Mouse (Mus musculus) monocyte, adult 5-6 weeks (primary cell): ENCODE data around the gene Rnps1. TPM values are rescaled to one million over a fixed set of nuclear protein-coding genes. Genes with fewer than 3 reads are reported as not detected.
"Not testable (repeated sequence)": the region's sequence is repeated elsewhere in the genome, so short reads cannot be mapped to it uniquely, and the experiment has no call there.

Experiments used
- ATAC-seq: fragments of 153-309, 156-312 bp; replicated peaks from 2 replicates; pipeline ENCODE4 v1.8.0; 2017; ENCODE audit warnings: mild to moderate bottlenecking; ENCODE audit not compliant: low TSS enrichment, insufficient number of reproducible peaks, severe bottlenecking, poor library complexity, low FRiP score
- total RNA-seq: library from RNA; stranded (forward); fragments of 200-1000, 200-491, 200-594 nt; gene quantifications from 3 replicates; pipeline ENCODE4 v1.2.3, GENCODE M21; 2017

Gene Rnps1
- total RNA-seq, result 84.3 to 102 TPM (median 99.4 TPM) in 3 replicates

DNA sequence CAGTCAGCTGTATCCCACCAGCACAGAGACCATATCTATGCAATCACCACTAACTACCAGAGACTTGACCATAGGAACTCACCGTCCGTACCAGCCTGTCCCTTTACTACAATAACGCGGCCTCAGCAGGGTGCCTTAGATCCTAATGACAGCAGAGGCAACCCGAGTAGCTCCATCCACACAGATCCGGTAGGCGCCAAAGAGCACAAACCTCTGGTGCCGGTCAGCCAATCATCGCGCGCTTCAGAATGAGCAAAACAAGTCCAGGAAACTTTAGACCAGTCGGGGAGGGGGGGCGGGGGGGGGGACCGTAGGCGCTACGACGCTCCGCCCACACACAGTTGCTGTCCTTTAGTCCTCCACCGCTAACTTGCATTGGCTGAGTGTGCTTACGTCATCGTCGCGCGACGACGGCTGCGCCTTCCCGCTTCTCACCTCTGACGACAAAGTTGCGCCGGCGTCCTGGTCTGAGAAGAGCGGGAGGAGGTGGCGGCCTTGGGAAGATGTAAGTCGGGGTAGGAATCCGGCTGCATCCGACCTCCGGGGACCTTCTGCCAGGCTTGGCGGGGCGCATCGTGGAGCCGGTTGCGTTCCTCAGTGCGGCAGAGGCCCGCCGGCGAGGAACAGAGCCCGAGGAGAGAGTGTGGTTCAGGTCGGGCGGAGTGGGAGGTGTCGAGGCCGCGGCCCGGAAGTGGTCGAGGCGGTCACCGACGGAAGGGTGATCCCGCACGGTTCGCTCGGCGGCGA, at the start of gene Rnps1:
Rnps1 (plus strand) TSS at position 336 of the 747 bp plus-strand sequence.
- peak; percentile 89 for ATAC-seq

DNA sequence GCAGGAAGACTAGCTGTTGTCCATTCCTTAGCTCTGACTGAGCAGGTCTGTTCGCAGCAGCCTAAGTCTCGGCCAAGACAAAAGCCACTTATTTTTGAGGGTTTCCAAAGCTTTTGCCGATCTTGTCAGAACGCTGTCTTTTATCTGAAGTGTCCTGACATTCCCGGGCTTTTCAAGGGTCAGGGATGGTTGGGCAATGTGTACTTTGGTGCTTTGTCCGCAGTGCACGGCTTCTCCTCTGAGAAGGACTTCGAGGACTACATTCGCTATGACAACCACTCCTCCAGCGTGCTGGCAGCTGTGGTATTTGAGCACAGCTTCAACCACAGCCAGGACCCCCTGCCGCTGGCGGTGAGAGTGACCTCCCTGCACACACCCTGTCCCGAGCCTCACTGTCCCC, 48.5 kb upstream of the Rnps1 start:
- ATAC-seq, result no peak

DNA sequence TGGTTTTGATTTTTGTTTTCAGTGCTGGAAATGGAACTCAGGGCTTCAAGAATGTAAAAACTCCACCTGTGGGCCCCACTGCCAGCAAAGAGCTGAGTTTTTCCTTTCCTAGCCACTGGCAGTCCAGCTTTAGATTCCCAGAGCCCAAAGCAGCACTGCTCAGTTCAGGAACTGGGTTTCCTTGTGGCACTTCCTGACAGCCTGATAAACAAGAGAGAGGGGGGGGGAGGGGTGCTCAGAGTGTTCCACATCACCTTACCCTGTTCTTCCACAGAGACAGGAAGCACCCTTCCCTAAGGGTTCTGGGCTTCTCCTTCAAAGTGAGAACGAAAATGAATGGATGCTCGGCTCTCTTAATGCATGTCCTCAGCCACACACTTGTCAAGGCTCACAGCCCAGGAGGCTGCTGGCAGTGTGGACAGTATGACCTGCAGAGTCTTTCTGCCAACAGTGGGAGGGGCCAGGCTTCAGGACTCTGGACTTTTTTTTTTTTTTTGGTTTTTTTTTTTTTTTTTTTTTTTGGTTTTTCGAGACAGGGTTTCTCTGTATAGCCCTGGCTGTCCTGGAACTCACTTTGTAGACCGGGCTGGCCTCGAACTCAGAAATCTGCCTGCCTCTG, 39.2 kb upstream of the Rnps1 start:
- no peak for ATAC-seq

DNA sequence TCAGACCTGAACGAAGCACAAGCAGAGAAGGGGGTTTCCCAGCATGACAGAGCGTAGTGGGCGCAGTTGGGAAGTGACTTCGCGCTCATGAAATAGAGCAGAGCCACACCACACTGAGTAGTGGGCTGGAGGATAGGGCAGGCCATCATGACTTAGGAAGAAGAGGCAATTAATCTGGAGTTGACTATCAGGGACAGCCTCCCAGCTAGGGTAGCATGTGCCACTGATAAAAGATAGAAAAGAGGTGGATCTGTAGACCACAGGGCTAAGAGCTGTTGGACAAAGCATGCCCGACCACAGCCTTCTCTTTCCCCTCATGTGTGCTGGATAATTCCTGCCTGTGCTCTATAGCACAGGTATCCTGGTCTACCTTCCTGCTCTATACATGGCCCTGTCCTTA, 38.5 kb upstream of the Rnps1 start:
- no peak for ATAC-seq

DNA sequence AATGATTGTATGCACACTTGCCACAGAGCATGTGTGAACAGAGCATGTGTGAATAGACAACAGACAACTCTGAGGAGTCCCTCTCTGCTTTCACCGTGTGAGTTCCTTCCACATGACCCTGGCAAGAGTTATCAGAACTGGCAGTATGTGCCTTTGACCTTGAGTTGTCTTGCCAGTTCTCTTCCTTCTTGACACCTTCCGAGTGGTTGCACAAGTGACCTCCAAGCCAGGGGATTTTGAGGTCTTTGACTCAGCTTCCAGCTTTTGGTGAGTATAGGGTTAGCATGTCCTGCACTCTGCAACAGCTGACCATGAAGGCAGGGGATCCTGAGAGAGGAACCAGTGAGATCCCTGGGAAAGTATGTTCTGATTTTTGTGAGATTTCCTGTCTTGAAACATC, 35.9 kb upstream of the Rnps1 start:
- ATAC-seq, result no peak

DNA sequence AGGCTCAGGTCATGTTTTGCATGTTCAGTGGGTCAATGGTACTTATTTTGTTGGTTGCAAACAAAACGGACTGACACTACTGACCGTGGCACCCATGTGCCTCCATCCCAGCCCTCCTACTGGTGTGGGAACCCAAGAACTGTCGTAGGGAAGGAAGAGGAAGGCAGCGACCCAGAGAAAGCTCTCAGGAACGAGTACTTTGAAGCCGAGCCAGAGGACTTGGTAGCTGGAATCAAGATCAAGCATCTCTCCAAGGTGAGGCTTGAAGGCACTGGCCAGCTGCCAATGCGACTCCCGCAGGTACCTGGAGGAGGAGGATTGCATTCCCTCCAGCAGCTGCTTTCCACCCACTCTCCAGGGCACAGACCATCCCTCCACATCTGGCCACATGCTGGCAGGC, 30.6 kb upstream of the Rnps1 start:
- no peak for ATAC-seq

DNA sequence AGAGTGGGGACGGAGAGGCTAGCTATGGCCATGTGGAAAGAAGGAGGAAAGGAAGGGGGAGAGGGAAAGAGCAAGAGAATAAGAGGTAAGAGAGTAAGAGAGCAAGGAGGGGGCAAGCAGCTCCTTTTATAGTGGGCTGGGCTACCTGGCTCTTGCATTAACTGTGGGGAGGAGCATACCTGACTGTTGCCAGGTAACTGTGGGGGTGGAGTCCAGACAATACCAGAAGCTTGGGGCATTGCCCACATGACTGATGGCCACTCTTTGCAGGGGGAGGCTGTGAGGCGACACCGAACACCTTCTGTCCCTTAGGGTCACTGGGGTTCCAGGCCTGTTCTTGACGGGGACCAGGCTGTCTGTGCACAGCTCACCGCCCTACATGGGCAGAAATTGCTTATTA, 25.7 kb upstream of the Rnps1 start:
- no peak for ATAC-seq

DNA sequence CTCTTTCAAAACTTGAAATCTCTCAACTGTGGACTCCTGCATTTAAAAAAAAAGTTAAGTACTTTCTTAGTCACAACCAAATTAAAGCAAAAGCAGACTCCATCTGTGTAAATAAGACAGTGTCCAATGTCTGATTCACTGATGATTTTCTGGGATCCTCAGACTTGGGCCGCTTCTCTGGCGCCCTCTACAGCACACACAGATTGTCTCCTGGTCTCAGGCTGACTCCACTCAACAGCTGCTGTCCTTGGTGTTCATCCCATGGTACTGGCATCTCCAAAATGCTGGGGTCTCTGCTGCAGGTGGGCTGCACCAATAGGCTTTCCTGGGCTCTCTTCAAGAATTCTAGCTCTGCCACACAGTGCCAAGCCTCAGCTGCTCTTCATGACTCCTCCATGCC, 24.5 kb upstream of the Rnps1 start:
- no peak for ATAC-seq

DNA sequence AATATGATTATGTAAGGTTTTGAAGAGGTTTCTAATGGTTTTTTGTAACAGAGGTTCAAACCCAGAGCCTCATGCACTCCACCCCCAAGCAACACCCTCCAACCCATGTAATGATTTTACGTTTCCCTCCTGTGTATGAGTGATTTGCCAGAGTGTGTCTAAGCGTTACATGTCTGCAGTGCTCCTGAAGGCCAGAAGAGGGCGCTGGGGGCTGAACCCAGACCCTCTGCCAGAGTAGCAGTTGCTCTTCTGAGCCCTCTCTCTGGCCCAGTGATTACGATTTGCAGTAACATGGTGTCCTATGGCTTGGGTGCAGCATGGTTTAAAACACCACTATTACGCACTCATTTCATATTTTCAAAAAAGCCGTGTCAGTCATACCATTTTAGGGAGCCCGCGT, 23.2 kb upstream of the Rnps1 start:
- ATAC-seq, result no peak

DNA sequence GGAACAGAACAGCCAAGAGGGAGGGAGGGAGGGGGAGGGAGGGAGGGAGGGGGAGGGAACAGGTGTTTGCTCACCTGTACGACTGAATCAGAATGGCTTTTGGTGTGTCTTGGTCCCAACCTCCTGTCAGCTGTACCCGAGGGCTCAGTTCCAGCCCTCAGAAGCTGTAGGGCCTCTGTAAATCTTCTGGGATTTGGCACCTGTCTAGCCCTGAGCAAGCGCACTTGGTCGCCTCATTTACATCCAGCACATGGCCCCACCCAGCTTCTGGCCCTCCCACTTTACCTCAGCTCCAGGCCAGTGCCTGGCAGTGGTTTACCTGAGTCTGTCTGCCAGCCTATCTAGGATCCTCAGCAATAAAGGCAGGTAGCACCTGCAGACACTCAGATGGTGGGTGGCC, 20.8 kb upstream of the Rnps1 start:
- no peak for ATAC-seq

DNA sequence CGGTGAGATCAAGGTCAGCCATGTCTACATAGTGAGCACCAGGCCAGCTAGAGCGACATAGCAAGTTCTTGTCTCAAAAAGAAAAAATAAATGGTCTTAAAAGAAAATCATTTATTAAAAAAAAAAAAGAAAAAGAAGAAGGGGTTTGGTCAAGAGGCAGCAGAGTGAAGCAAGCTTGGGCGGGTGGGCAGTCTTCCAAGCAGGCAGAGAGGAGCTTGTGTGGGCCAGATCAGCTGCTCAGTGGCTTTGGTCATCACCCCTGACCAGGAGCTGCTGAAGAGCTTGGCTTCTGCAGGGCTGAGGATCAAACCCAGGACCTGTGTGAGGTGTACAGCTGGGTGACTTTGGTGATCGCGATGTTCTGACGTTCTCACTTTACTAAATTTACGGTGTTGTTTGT, 19.9 kb upstream of the Rnps1 start:
- ATAC-seq, result no peak

DNA sequence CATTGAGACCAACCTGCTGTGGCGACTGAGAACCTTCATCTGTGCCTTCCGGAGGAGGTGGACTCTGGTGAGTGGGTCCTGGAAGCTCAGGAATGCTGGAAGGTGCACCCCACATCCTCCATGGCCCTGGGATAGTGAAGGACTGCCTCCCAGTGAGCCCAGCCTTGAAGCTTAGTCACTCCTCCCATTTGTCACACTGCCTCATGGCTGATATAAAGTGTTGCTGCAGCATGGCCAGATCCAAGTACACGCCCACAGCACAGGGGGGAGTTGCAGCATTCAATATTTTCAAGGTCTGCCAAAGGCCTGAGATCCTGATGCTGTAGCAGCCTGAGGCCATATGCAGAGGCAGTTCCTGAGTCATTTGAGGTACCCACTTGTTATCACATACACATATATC, 12.0 kb upstream of the Rnps1 start:
- no peak for ATAC-seq

DNA sequence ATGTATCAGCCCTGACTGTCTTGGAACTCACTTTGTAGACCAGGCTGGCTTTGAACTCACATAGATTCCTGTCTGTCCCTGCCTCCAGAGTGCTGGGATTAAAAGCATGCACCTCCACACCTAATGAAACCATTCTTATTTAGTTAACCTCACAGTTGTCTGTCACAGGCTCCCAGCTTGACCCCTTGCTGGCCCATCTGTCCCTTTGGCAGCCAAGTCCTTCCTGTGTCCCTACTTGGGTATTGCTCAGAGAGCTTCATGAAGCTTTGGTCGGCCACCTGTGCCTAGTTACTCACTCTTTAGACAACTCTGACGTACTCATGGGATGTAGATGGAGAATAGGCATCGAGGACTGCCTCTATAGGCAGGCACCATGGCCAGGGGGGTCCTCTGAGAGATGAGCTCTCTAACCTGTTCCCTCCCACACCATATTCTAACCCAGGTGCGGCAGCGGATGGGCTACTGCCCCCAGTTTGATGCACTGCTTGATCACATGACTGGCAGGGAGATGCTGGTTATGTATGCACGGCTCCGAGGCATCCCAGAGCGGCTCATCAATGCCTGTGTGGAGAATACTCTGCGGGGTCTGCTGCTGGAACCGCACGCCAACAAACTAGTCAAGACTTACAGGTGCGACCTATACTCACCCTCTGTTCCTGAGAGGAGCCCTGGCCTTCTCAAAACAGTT, 7.1 kb upstream of the Rnps1 start:
- ATAC-seq, result no peak

DNA sequence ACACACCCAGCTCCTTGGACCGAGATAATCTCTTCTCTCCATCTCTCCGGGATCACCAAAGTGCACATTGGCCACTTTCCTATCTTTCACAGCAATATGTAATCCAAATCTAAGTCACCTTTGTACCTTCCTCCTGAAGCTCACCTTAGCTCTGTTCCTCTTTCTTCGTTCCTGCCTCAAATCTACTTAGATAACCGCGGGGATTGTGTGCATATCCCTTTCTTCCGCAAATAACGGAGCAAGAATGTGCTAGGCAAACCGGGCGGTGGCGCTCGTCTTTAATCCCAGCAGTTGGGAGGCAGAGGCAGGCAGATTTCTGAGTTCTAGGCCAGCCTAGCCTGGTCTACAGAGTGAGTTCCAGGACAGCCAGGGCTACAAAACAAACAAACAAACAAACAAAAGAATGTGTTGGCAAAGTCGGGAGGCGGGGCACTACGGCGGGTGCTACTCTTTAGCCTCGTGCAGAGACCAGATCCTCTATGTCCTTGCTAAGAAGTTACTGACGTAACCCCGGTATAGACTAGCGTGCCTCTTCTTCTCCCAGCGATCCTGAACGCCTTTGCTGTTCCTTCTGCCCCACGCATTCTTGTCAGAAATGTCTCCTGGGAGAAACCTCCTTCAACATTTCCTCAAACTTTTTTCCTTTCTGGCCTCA, 681 bp upstream of the Rnps1 start:
- no peak for ATAC-seq

DNA sequence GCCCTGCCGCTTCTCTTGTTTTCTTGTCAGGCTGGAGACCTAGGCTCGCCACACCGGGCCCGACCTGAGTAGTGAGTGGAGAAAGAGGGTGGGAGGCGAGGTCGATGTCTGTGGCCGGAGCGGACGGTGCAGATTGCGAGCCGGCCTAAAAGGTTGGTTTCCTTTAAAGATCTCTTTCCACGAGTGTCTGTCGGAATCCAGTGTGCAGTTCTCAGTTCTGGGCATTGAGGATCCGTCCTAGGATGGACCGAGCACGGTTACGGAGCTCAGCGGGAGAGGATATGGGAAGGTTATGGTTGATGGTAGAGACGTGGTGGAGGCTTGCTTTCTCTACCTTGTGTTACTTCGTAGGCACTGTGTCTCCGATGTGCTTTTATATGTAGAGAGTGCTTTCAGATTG, 646 bp downstream of the Rnps1 start:
- ATAC-seq, result peak; percentile 3; the same call in 1 of the 2 replicates

DNA sequence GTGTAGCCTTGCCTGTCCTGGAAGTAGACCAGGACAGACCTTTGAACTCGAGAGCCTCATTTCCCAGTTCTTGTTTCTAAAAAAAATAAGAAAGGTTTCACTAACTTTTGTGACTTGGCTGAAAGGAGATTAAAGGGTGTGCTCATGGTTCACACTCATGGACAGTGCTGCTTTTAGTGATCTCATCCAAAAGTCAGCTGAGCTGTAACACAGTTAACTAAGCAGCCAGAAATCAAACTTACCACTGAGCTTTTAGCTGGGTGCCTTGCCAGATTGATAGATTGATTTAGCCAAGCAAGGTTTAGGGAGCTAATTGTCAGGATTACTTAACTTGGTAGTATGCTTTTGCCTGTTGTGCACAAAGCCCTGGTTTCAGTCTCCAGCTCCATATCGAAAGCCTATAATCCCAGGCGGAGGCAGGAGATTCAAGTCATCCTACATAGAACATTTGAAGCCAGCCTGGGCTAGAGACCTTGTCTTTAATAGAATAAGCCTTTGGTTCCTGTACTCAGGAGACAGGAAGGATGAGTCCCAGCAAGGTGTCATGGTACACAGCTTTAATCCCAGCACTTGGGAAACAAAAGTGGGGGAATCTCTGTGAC, 1.8 kb downstream of the Rnps1 start:
- ATAC-seq, result no peak

DNA sequence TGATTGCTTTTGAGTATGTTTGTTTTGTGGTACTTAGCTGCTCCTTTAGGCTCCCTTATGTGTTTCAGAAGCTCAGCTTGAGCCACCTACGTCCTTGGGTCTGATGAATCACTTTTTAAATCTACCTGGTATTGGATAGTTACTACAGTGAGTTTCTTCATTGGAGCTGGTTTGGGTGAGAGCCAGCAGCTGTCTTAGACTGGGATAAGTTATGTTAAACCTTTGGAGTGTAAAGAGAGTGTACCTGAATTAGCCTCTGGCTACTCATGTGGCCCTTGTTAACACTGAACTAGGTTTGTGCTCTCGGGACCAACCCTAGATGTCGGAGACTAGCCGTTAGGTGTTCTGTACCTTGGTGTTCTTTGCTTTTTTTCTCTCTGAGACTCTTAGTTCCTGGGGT, 8.7 kb downstream of the Rnps1 start:
- no peak for ATAC-seq

DNA sequence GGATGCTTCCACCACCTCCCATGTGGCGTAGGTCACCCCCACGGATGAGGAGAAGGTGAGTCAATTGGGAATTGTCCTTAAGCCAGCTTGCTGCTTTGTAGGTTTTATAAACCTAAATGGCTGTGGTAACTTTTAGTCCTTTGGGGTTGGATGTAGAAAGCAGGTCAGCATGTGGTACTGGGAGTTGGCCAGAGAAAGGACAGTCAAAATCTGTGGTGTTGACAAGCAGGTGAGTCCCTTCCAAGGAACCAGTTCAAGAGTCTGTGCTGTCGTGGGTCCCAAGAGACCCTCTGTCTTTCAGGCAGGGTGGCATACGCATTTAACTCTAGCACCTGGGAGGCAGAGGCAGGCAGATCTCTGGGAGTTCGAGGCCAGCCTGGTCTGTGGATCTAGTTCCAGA, 10.1 kb downstream of the Rnps1 start:
- ATAC-seq, result no peak

DNA sequence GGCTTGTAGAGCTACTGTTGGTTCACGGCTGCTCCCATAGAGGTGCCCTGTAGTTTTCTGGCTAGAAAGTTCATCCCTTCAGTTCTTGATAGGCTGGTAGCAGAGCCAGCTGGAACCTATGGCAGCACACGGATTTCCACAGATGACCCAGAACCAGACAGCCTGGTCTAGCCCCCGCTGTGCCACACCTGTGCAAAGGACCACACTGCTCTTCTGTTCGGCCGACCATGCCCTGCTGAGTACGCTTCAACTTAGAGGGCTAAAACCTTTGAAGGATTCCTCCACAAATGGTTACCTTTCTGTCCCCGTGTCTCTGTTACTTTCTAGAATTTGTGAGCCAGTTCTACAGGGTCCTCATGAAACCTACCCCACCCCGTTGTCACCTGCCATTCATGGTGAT, 11.0 kb downstream of the Rnps1 start:
- ATAC-seq, result not testable (repeated sequence)
